Mouse (Mus musculus) retina, adult 2 months (tissue): ENCODE results near the gene Cmtr2.
A peak's percentile ranks its signal among the peaks of the same experiment; 100 is the strongest.

Experiments used
- DNase-seq: peaks from one replicate; pipeline ENCODE4 v3.0.0-alpha.2; 2012; ENCODE audit warnings: low read depth, low spot score

Gene Cmtr2

GRCm38 (mm10) chr8:110253986-110254385 is 38.5 kb downstream of the Cmtr2 start:
- no peak for DNase-seq

DNA sequence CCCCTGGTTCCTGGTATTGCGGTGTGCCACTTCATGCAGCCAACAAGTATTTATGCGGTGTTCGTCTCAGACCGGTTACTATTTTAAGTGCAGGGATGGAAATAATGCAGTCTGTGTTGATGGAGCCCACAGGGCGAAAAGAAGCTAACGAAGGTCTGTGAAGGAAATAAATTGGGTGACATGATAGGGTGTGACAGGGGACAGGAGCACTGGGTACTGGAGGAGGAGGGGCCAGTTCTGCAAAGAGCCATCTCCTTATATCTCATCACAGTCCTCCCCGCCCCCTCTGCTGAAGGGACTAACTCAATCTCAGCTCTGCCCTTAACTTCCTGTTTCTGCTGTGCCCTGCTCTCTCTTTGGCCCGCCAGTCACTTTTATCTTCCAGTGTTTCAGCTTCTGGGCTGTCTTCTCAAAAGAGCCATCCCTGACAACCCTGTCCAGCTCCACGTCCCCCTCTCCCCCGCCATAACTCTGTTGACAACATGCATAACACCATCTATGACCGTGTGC is 50.4 kb downstream of the Cmtr2 start:
- DNase-seq = no peak

DNA sequence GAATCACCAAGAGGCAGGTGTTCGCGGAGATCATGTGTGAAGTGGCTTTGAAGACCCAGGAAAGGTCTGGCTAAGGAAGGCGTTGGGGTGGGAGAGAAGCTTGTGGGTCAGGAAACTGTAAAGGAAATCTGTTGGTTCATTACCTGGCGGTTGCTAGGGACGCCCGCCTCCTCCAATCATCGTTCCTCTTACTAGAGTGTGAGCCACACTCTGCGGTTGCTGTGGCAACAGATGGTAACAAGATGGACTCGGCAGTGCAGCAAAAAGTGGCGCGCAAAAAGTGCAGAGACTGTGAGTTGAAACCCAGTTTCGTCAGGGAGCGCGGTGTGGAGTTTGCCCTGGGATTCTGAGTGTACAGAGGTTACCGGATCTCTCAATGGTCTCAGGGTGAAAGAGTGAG is 51.3 kb downstream of the Cmtr2 start, which contains the start of gene Hydin:
Gene Hydin (plus strand): TSS at position 237 of the 400 bp plus-strand sequence.
- DNase-seq = peak; percentile 20

DNA sequence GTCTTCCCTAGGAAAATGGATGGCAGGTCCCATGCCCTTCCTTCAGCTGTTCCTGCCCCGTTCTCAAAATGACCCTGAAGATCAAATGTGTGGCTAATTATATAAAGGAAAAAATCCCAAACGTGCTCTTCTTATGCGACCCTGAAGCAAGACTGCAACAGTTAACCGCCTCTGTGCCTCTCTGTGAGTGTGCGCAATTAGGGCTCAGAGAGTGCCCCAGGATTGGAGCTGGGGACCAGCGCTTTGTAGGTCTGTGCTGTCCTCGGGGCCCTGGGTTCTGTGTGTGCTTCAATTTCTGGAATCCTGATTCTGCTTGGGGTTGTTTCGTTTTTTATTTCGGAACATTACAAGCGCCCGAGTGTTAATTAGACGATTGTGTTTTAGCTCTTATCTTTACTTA is 51.8 kb downstream of the Cmtr2 start:
- no peak for DNase-seq

DNA sequence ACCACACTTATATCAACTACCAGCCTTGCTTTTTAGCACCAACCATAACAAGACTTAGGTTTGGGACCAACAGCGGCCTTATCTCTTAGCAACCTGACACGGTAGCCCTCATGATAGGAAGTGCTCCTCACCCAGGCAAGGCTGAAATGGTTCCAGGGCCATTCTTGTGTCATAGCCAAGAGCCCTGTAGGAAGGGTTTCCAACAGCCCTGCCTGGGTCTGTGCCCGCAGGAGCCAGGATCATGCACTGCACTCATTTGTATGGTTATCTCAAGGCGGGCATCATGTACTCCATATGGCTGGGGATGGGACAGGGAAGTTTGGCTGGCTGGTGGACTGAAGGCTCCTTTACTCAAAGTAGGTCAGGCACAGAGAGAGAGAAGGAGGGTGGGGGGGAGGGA is 55.2 kb downstream of the Cmtr2 start:
- DNase-seq = no peak

DNA sequence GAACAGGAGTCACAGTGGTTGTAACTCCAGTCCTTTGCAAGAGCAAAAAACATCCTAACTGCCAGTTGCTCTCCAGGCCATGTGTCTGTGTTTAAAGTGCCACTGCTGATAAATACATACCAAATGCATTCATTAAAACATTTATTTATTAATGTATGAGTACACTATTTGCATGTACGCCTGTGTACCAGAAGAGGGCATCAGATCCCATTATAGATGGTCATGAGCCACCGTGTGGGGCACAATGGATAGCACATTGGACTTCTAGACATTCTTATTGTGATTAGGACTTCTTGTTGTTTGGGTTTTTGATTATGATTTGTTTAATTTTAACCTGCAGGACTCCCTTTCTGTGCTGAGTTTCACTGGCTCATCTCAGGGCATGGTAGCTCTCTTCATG is 57.9 kb downstream of the Cmtr2 start:
- DNase-seq = no peak
